Mouse (Mus musculus) kidney, postnatal 25 days (tissue): Measurements from ENCODE around the gene Vdac1.

ENCODE experiments used
- DNase-seq, 2 experiments: peaks; one replicate each; pipeline ENCODE4 v3.0.0; 2021; ENCODE audit warnings: mixed read lengths in 2 of 2

The Vdac1 gene

DNA sequence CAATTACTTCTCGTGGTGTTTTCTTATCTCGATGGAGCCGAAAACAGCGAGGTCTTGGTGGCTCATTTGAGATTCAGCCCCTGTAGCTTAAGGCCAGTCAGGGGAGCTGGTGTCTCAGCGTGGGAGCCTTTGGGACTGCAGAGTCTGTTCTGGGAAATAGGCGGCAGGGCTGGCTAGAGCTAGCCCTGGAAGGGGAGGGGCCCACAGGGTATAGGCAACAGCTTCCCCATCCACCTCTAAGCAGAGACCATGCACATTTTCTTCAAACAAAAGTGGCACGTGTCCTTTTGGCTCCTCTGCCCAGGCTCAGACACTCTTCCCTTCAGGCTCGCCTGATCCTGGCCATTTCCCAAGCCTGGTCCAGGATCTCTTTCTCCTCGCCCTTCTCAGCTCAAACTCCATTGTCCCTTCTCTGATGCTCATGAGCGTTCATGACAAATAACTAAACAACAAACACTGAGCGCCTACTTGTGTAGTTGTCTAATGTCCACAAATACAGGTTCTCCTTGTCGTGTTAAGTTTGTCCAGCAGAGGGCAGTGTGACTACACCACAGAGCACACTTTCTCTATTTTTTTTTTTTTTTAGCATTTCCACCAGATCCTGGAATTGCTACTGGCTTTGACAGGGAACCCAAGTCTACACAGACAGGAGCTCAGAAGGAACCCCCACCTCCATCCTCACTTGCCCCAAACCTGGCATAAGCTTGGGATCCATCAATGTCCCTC, 60.6 kb downstream of the Vdac1 start:
- peak; percentile 62 to 90 for DNase-seq

DNA sequence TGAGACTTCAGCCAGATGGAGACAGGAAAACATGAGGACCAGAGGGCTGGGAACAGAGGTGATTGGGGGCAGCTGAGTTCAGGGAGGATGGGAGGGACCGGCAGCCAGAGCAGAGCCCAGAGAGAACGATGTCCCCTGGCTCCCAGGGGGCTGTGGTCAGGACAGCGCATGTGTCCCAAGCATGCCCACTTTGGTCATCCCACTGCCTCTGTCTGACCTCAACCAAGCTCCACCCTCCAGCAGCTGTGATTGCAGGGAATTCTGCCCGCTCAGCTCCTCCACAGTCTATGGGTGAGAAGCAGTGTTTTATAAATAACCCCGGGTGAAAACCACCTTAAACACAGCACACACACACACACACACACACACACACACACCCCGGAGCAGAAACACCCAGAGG, 68.8 kb downstream of the Vdac1 start:
- no peak for DNase-seq

DNA sequence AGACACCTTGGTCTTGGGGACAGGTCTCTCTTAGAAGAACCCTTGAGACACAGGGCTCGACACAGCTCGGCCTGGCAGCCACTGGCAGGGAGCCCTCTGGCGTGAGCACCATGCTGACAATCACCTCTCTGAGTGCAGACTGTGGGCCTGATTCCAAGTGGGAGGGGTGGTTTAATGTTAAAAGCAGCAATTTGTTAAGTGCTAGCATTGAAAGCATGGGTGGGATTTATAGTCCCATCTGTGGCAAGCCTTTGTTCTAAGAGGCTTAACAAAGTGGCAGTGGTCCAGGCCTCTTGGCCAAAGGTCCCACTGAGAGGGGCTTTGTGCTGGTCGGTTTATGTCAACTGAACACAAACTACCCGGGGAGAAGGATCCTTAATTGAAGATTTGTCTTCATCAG, 70.9 kb downstream of the Vdac1 start:
- peak; percentile 65 to 71 for DNase-seq

DNA sequence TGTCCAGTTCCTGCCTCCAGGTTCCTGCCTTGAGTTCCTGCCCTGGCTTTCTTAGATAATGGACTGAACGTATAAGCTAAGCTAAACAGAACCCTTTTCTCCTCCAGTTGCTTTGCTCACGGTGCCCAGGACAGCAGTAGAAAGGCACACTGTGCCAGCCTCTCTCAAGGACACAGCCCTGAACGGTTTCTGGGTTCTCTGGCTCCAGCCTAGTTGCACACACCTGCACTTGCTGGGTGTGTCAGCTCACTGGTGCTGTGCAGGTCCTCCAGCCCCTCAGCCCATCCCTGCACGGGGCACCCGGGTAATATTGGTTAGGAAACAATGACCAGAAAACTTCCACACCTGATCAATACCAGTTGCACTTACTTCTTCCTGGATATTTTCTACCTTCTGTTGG, 71.5 kb downstream of the Vdac1 start:
- no peak for DNase-seq

DNA sequence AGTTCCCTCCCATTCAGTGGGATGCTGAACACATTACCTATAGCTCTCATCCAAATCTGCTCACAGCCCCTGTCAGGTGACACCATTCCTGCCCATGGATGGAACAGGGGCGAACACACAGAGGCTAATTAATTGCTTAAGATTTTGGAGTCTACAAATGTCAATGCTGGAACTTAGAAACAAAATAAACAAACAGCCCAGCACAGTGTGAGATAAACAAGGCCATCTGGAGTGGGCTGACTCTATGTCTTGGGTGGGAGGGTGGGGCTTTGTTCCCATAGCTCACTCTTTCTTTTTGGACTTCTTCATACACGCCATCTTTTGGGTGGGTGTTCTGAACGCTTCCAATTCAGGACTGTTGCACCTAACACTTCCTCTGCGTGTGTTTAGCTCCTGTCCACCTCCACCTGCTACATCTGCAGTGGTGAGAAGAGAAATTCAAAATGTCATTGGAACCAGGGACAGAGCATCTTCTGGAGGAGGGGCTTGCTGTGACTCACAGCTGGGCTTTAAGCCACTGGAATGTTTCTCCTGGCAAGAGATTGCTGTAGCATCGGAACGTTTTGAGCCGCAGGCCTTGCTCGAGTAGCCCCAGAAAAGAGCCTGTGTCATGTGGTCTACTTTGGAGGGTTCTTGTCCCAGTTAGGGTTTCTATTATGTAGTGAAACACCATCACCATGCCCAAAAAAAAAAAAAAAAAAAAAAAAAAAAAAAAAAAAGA, 72.6 kb downstream of the Vdac1 start:
- no peak for DNase-seq

DNA sequence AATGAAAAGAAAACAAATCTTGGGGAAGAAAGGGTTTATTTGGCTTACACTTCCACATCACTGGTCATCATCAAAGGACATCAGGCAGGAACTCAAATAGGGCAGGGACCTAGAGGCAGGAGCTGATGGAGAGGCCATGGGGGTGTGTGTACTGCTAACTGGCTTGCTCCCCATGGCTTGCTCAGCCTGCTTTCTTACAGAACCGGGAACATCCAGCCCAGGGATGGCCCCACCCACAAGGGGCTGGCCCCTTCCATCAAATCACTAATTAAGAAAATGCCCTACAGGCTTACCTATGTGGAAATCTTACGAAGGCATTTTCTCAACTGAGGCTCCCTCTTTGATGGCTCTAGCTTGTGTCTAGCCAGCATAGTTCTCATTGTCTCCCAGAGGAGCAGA, 73.1 kb downstream of the Vdac1 start:
- DNase-seq, result no peak

DNA sequence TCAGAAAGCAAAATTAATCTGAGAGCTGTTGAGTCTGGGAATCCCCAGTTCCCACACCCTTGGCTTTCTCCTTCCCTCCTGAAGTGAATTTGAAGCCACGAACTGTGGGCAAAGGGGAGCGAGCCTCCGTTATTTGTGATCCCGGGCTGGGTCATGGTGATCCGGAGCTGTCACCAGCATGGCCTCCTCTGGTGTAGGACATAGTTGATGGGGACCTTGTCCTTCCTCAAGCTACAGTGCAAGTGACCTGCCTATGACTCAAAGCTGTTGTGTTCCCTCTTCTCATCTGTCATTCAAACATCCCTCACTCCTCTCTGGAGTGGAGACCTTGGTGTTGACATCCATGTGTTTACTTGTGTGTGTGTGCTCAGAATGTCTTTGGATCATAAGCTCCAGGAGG, 74.8 kb downstream of the Vdac1 start:
- DNase-seq, result no peak

DNA sequence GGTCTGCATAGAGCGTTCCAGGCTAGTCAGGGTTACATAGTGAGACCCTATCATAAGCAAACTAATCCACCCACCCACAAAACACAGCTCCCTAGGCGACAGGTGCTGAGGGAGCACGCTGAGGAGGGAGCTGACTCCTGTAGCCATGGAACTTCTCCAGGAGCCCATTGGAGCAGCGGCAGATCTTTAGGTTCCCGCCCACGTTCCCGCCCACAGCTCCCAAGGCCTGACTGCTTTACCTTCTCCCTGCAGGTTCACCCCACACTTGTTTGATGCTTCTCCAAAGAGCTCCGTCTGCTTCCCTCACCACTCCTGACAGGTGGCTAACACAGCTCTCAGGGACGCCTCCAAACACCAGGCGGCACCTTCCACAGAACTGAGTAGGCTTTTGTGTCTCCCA, 76.5 kb downstream of the Vdac1 start:
- DNase-seq, result peak; percentile 33 to 57
